Mouse (Mus musculus) olfactory bulb, adult 2 months (tissue): ENCODE data around the gene Parg.

Experiments
- CTCF ChIP-seq: fragments of 200-500 bp; IDR thresholded peaks from 2 replicates; pipeline ENCODE4 v1.5.1; 2012; ENCODE audit warnings: low read depth, mild to moderate bottlenecking, low read length, moderate library complexity; ENCODE audit not compliant: insufficient read depth
- POLR2A ChIP-seq: fragments of 200-500 bp; IDR thresholded peaks from 2 replicates; pipeline ENCODE4 v1.6.1; 2012; ENCODE audit warnings: mild to moderate bottlenecking, low read depth, low read length, moderate library complexity; ENCODE audit not compliant: insufficient read depth

GRCm38 (mm10) chr14:32260830-32261229 lies 59.1 kb downstream of the Parg start:
- TF ChIP-seq POLR2A = no peak
- TF ChIP-seq CTCF = no peak
